Mouse (Mus musculus) thymus, adult 2 months (tissue): ENCODE results near the gene Cplx3.

ENCODE experiments used
- CTCF ChIP-seq: fragments of 200-500 bp; IDR thresholded peaks from 2 replicates; pipeline ENCODE4 v1.5.1; 2012; ENCODE audit warnings: mild to moderate bottlenecking, control low read depth, low read length, moderate library complexity, borderline replicate concordance; ENCODE audit not compliant: control insufficient read depth, poor library complexity, insufficient read depth; ENCODE audit errors: extremely low read depth
- POLR2A ChIP-seq: fragments of 200-500 bp; IDR thresholded peaks from 2 replicates; pipeline ENCODE4 v1.6.1; 2012; ENCODE audit warnings: mild to moderate bottlenecking, low read length, control low read depth, moderate library complexity; ENCODE audit not compliant: control insufficient read depth, poor library complexity, insufficient read depth; ENCODE audit errors: extremely low read depth

GRCm38 (mm10) chr9:57637741-57638322, 31.8 kb upstream of the Cplx3 start:
- TF ChIP-seq POLR2A (no peak), CTCF (no peak)
